Mouse (Mus musculus) neural tube, embryonic 10.5 days (tissue): Measurements from ENCODE around the gene Agpat1.

Experiments
- DNase-seq: peaks from one replicate; pipeline ENCODE4 v3.0.0-alpha.2; 2017; ENCODE audit warnings: low spot score; ENCODE audit errors: extremely low spot score

Agpat1 gene

DNA sequence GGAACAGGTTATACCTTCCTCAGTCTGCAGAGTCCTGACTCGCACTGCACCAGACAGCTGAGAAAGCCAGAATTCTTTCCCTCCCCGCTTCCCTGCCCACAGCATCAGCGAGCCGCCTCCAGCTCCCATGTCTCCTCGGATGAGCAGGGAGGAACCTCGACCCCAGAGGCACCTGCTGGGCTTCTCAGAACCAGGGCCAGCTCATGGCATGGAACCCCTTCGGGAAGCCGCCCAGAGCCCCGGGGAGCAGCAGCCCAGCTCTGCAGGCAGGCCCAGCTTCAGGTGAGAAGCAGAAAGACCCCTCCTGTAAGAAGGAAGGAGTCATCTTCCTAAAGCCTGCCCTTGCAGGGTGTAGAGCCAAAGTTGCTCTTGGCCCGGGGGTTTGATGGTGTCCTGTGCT, 48.5 kb downstream of the Agpat1 start:
- no peak for DNase-seq

DNA sequence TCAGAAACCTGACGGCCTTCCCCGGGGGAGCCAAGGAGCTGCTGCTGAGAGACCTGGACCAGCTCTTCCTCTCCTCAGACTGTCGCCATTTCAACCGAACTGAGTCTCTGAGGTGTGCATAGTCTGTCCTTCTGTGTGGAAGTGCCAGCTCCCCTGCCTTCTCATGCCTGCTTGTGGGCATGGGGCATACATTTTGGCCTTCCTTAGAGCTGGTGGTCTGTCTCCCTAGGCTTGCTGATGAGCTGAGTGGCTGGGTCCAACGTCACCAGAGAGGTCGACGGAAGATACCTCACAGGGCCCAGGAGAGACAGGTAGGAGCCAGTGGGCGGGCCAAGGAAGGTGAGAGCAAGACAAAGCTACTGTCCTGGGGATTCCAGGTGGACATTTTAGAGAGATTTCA, 48.9 kb downstream of the Agpat1 start:
- DNase-seq: no peak

DNA sequence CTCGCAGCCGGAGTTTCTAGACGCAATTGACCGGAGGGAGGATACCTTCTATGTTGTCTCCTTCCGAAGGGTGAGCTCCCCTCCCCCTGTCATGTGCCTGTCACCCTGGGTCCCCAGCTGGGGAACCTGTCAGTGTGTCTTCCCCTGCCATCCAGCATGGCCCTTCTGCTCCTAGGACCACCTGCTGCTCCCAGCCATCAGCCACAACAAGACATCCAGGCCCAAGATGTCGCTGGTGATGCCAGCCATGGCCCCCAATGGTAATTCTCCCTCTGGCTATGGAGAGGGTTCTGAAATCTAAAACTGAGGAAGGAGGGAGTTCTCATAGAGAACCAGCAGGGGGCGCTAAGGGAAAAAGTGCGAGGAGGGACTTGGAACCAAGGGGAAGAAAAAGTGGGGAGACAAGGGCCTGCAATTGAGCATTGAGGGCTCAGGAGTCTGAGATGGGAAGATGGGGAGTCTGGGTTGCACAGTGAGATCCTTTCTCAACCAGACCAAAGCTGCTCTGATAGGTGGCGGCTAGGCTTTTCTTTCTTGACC, 49.8 kb downstream of the Agpat1 start:
- DNase-seq: peak; percentile 54

DNA sequence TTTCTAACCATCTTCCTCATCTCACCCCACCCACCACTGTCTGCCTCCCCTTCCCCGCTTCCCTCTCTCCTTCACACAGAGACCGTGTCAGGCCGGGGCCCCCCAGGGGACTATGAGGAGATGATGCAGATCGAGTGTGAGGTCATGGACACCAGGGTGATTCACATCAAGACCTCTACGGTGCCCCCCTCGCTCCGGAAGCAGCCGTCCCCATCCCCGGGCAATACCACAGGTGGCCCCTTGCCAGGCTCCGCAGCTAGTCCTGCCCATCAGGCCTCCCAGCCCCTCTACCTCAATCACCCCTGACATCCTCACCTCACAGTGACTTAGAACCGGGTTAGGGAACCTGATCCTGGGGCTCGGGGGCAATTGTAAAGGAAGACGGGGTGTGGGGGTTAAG, 50.3 kb downstream of the Agpat1 start:
- DNase-seq: no peak

DNA sequence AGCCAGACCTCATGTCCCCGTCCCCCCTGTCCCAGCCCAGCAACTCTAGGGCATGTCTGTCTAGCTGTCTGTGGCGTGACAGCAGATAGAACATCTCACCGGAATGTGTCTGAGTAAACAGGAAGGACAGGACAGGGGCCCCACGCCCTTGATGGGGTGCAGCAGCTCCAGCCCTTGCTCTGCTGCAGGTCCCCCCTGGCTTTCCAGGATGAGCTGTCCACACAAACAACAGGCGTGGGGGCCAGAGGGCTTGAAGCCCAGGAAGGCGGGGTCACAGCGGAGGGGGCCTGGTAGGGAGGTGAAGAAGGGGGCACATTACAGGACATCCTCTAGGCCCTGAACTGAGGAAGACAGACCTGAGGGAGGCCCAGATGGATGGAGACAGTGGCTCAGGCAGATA, 51.1 kb downstream of the Agpat1 start:
- DNase-seq: no peak

DNA sequence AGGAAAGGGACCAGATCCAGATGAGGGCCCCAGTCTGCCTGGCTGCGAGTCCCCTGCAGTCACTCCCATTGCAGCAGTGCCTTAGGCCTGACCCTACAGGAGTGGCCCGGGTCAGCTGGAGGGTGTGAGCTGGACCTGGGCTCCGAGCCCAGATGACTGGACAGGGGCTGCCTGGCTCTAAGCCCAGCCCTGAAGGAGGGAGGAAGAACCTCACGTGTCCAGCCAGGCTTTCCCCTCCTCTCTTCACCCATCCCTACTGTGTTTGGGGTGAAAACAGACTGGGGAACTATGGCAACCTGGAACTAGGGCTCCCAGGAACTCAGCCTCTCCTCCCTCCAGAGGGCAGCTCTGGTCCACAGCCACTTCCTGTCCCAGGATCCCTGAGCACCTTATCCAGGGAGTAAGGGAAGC, 51.5 kb downstream of the Agpat1 start:
- DNase-seq: no peak

DNA sequence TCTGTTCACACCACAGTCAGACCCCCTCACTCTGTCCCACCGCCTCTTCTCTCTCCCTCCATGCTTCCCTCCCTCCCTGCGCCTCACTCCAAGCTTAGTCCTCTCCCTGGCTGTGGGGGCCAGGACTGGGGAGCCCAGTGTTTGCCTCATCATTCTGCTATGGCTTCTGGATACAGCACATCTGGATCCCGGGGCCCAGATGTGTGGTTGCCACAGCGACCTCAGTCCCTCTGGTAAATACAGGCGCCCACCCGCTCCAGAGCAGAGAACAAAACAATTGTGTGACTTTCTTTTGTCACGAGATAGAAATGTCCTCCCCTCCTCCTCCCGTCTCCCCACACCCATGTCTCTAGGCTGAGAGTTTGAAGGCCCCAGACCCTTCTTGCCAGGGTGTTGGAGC, 52.6 kb downstream of the Agpat1 start:
- DNase-seq: no peak

DNA sequence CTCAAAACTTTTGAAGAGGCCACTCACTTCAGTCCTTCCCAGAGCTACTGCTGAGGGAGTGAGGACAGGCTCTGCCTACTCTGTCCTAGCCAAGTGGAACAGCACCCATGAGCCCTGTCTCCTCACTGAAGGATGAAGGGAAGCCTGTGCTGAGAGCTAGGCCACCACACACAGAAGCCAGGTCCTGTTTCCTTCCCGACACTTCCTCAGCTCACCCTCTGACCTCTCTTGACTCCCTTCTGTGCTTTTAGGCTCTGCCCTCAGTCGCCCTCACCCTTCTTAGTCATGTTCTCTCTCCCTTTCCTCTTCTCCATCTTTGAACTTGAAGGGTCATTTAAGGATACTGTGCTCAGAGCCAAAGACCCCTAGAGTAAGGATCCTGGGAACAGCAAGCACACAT, 53.2 kb downstream of the Agpat1 start:
- DNase-seq: no peak

DNA sequence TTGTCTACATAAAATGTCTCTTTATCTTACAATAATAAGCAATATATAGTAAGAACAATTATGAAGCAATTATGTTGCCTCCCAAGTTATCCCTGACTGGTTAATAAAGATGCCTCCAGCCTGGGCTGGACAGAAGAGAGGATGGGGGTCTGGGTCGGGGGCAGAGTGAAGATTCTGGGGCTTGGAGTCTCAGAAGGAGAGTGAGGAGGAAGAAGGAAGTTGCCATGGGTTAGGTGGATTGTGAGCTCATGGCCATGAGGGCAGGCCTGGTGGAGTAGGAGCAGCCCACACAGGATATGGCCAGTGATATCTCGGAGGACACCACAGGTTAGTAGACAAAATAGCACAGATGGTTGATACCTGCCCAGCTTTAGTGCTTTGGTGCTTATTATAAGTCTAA, 54.1 kb downstream of the Agpat1 start:
- no peak for DNase-seq

DNA sequence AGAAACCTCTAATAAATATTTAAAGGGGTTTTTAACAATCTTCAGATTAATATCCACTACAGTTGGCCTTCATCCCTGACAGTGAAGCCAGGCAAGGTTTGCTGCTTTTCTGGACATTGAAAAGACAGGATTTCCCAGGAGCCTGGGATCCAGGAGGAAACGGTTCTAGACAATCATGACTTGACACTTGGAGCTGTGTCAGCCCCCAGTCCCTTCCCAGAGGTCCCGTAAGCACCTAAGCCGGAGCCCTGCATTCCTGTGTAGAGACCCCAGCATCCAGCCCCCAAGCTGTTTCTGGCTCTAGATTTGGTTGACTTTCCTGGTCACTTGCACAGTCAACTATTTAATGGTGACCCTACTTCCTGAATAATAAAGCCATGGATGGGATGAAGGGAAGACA, 54.5 kb downstream of the Agpat1 start:
- DNase-seq: no peak

DNA sequence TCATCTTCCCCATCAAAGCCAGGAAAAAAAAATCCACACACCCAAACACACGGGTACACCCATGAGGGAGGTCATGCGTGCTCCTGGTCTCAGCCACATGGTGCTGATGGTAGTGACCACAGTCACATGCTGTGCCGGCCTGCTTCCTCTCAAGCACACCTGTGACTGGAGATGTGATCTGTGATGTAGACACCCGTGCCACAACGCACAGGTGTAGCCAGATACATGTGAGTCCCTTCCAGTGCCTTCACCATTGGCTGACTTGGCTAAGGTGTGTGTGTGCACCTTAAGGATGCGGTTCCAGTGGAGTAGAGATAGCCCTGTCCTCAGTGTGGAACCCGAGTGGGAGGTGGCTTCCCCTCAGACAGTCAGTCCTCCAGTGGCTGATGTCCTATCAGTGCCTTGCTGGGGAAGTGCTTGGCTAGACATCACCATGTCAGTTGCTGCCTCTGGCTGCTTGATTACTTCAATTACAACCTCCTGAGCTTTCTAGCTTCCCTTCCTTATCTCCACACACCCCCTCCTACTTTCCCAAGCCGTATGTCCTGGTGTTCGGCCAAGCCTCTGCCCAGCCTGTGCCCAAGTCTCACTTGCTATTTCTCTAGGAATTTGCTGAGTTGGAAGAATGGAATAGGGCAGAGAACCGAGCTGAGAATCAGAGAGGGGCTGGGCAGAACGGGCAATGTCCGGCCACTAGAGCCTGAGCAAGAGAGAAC, 55.3 kb downstream of the Agpat1 start:
- no peak for DNase-seq

DNA sequence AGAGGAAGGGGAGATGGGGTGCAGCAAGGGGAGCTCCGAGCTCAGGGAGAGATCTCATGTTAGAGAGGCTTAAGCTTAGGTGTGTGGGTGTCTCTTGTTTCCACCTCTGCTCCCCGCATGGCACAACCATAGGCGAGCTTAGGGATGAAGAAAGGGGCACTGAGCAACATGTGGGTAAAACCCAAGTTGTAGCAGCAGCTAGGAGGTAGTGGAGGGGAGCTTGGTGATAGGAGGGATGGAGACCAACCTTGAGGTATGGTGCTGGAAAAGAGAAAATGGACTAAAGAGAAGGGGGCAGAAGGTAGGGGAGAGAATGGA, 55.8 kb downstream of the Agpat1 start:
- no peak for DNase-seq

DNA sequence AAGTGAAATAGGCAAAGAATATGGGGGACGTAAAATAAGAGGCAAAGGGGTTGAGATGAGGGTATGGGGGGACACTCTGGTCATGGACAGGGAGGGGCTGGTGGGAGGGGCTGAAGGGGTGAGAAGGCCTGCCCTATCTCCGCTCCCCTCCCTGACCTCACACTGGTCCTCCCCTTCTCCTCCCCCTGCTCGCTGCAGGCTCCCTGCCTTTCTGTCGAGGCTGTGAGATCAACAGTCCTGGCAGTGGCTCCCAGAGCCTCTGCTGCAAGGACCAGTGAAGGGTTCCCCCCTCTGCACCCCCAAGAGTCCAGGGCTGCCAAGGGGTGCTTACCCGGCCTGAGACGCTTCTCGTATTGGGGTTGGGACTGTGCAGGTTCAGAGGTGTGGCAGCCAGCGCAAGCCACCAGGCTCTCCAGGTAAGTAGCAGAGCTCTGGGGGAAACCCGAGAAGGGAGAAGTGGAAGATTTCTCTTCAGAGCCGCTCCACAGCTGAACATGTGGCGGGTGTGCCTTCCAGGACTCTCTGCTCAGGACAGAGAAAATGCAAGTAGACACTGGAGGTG, 56.3 kb downstream of the Agpat1 start:
- no peak for DNase-seq

DNA sequence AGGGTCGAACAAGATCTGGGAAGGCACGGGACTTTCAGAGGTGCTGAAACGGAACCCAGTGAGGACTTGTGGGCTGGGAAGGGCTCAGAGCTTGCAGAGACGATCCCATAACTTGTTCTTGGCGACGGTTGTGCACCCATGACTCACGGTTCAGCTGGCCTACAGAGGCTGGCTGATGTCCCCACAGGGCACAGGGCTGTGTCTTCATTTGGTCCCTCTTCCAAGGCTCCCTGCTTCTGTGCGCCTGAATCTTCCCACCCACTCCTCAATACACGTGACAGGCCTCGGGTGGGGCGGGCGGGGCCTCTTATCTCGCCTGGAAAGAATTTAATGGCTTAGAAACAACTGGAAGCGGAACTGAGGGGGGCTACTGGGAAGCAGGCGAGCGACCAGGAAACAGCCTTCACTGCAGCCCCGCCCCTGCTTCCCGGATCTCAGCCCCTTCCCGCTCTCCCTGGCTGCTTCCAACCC, 57.1 kb downstream of the Agpat1 start:
- no peak for DNase-seq

DNA sequence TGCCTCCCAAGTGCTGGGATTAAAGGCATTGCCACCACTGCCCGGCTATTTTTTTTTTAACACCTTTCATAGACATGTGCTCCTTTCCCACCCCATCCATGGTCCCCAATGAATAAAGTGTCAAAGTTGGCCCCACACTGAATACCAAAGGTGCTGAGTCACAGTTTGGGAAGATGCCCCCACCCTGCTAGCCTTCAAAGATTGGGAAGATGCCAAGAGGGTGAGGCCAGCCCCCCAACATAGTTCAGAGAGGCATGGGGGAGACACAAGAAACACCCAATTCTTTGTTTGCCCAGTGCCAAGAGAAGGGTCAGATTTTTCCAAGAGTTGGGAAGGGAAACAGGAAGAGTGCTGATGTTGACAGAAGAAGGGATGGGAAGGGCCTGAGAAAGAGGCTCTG, 58.4 kb downstream of the Agpat1 start:
- DNase-seq: no peak

DNA sequence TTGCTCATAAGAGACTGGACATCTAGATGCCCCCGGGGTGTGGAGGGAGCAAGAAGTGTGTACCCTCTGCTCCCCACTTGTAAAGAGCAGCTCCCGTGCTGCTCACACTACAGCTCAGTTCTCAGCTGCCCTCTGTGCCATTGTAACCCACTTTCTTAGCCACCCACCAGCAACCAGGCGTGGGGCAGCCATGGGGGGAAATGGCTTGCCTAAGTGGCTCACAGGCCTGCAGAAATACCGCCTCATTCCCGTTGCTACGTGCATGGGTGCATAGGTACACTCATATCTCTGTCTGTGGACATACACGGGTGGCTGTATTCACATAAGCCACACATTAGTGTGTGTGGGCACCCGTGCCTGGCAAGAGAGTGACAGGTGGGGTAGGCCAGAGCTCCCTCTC, 58.9 kb downstream of the Agpat1 start:
- DNase-seq: no peak
